Mouse (Mus musculus) liver, adult 2 months (tissue): ENCODE measurements at regions not wholly inside any gene's neighbourhood (a gene's known extent, or its start where the extent isn't known, plus 50 kb on each side); places are given as distances from the start of the nearest gene placed in this dataset.
"Not testable (repeated sequence)": the region's sequence is repeated elsewhere in the genome, so short reads cannot be mapped to it uniquely, and the experiment has no call there.

Source experiments
- CTCF ChIP-seq: fragments of 200-500 bp; IDR thresholded peaks from 2 replicates; pipeline ENCODE4 v1.5.1; 2011; ENCODE audit warnings: low read depth, low read length, control low read depth
- POLR2A ChIP-seq: fragments of 200-500 bp; IDR thresholded peaks from 2 replicates; pipeline ENCODE4 v1.6.1; 2011; ENCODE audit warnings: low read length, control low read depth; ENCODE audit not compliant: insufficient read depth; ENCODE audit errors: extremely low read depth

- TF ChIP-seq POLR2A, CTCF: not testable (repeated sequence)
Measured at GRCm38 (mm10) chr13:65375273-65375672, 96.7 kb downstream of the Zfp369 start.
